Mouse (Mus musculus) inflammation-experienced regulatory T-cells, adult 6 months (primary cell): ENCODE data around the gene Wbp1l. TPM values are rescaled to one million over a fixed set of nuclear protein-coding genes. Genes with fewer than 3 reads are reported as not detected.

Experiments
- ATAC-seq: one replicate; pipeline ENCODE4 v1.8.0; 2017
- polyA plus RNA-seq, 3 experiments: library from polyadenylated mRNA; unstranded; fragments of 100-300 nt; shearing (Covaris generic); gene quantifications; one replicate each; pipeline ENCODE4 v1.2.1; 2017

The Wbp1l gene
- polyA plus RNA-seq, 3 experiments from 2014 or later, result 16.4 to 19.4 (median 16.5) TPM

DNA sequence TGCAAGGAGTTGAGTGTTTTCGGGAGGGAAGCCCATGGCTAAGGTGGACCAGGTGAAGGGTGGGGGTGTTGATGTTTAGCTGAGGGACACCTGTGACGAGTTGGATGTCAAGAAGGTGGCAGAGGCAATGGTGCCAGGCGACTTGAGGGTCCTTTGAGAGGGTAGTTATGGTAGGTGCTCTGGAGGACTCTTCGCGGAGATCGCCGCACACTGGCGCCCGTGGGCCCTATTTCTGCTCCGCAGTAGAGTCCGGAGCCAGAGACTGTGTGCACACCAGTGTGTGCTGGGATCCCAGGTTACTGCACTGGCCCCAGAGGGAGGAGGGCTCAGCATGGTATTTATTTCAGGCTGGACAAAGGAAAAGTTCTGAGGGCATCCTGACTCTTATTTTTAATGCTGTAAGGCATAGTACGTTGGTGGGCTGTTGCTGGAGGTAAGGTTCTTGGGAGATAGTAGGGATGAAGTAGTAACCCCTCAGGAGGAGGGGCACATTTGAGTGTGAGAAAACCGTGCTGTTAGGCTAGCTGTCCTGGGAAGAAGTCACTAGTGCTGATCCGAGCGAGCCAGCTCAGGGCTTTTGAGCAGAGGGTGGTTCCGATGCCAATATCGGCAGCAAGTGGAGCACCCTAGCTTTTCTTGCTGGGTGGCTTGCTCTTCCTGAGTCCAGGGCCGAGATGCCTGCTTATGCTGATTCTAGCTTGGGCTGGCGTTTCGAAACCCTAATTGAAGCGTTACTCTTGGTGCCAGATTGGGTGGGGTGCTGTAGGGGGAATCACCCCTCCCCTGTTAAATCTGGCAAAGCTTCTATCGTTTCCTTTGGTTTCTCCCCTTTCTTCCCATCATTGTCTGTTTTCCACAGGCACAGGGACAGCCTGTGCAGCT lies 732 bp downstream of the Wbp1l start:
- ATAC-seq, result no peak

DNA sequence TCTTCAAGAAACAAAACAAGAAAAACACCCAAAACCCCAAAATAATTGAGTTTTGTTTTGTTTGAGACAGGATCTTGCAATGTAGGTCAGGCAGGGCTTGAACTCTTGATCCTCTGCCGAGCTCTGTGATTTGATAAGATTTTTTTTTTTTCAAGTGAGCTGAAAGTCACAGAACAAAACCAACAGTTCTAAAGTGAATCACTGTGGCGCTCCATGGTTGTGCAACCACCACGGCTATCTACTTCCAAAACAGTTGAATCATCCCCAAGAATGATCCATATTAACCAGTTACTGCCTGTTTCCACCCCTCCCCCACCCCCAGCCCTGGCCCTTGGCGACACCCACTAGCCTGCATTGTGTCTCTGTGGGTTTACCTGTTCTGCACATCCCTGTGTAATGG lies 1.5 kb downstream of the Wbp1l start:
- ATAC-seq, result no peak

DNA sequence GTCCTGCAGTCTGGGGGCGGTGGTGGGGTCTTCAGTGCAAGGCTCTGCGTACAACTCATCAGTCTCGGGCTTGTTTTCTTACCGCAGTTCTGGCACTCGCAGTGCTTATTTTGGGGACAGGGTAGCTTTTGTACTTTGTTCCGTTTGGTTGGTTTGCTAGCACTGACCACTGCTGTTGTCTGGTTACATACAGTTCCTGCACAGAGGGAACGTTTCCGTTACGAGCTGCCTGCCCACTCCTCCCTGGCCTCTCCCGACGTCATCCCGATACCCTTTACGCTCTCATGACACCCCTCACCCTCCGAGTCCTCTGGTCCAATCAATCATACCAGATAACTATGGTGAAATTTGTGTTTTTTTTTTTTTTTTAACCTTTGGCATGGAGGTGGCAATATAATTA lies 2.6 kb downstream of the Wbp1l start:
- ATAC-seq, result no peak

DNA sequence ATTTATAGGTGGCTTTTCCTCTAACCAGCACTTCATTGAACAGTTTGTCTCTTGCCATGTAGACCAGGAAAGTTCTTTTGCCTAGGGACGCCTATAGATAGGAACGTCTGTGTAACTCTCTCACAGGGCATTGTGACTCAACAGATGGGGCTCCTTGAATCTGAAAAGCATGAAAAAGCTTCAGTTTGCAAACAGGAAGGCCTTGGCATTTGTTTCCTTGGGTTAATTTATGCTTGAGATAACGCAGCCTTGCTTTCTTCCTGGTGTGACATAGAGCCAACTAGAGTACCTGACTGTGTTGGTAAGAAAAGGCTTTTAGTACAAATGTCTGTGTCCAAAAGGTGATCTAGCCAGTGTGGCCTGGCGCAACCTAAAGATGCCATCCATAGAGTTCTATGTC lies 3.5 kb downstream of the Wbp1l start:
- no peak for ATAC-seq

DNA sequence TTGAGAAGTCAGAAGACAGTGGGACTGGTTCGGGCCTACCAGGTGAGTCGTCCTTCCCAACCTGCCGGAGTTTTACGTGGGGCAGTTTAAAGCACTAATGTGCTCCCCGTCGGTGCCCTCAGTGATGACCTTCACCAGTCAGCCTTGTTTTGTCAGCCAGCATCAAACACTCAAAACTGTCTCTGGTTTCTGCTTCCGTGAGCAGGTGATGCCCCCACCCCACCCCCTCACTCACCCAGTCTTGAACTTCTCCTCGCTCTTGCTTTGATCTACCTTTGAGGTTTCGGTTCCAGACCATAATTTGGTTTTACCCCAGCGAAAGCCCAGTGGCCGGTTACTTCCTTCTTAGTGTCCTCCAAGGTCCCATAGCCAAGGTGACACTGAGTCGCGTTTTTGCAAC lies 7.8 kb downstream of the Wbp1l start:
- ATAC-seq, result peak; percentile 43

DNA sequence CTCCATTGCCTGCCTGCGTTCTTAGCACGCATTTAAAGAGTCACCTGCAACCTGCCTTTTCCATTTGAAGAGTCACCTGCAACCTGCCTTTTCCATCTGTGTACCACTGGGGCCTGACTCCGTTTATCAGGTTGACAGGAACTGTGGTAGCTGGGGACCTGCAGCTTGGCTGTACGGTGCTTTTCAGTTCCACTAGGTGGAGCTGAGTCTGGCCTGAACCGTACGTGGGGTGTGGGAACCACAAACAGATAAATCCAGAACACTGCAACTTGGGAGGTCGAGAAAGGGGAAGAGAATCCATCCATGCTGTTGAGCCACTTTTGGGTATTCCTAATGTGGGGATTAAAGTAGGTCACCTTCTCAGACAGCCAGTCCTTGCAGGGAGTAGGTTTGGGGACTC lies 8.5 kb downstream of the Wbp1l start:
- ATAC-seq, result peak; percentile 63

DNA sequence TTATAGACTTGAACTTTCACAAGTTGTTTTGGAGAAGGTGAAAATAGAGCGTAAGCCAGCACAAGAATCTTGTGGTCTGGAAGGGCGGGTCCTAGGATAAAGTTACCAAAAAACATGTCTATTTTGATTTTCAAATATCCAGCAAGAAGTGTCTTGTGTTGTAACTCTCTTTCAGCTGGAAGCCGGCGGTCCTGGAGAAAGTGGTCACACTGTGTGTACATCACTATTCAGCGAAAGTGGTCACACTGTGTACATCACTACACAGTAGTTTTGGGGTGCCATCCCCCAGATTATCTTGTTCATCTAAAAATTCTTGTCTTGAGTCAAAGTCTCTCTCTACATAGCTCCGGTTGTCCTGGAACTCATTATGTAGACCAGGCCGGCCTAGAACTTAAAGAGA lies 9.3 kb downstream of the Wbp1l start:
- no peak for ATAC-seq

DNA sequence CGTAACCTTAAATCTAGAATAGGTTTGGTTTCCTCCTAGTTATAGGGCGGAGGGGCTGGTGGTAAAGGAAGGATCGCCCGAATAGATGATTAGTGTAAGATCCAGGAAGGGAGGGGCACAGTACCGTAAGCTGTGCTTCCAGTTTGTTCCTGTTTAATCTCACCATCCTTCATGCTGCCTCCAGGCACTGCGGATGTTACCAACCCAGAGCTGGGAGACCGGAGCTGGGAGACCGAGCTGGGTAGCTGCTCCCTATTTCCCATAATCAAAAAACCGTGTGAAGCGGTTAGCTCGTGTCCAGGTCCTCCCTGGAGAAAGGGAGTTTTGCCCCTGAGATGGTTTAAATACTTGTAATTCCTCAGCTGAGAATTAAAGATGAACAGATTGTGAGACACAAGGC lies 17.5 kb downstream of the Wbp1l start:
- no peak for ATAC-seq

DNA sequence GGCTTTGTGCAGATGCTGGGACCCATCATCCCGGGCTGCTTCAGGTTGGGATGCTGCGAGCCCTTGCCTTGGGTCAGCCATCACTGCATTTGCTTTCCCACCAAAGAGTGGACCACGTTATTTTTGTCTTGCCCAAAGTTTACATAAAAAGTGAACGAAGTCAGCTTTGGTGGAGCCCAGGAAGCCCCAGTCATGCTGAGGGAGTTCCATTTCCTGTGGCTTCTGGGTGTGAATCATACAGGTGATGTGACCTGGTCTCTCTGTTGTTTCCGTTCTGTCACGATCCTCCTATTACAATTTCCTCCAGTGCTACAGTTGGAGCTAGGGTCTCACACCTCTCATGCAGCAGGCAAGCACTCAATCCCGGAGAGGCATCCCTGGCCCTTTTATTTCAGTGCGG lies 18.5 kb downstream of the Wbp1l start:
- ATAC-seq, result peak; percentile 38

DNA sequence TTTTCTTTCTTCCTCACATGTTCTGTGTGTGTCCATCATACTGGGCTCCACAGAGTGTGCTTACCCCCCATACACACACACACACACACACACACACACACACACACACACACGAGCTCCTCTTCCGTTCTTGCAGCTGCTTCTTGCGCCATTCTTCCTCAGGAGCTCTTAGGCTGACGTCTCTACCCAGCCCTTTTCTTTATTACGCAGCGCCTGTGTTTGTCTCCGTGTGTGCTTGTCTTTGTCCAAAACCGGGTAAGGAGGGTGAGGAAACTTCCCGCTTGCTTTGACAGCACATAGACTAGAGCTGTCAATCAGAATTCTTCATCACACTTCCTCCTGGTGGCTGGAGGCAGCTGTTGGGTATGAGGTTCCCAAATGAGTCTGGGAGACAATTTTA lies 19.4 kb downstream of the Wbp1l start:
- ATAC-seq, result no peak

DNA sequence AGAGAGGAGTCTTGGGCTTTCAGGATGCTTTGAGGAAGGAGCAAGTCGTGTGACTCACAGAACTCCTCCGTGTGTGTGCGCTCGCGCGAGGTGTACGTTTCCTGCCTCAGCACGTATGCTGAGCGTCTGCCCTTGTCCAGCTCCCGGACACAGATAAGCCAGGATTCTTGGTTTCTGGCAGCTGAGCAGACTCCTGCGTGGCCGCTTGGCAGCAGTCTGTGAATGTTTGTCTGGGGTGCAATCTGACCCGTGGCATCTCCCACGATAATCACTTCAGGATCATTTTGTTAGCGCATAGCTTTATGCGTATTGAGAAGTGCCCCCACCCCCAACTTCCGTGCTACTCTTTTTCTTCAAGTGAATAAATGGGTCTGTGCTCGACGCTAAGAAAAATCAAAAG lies 20.1 kb downstream of the Wbp1l start:
- no peak for ATAC-seq

DNA sequence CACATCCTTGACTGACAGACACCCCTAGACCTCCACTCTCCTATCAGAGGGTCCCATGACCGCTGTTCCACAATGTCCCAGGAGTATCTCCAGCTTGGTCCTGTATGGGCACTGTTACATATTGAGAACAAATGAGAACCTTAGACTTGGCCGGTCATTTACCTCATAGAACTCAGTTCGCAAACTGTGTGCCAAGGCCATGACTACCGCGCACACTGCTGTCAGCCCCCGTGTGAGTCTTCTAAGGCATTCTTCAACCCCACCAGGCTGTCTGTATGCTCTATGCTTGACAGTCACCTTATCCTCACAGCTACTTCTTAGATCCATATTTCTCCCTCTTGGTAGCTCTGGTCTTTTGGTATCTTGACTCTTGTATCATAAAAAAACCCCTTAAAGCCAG lies 20.6 kb downstream of the Wbp1l start:
- no peak for ATAC-seq

DNA sequence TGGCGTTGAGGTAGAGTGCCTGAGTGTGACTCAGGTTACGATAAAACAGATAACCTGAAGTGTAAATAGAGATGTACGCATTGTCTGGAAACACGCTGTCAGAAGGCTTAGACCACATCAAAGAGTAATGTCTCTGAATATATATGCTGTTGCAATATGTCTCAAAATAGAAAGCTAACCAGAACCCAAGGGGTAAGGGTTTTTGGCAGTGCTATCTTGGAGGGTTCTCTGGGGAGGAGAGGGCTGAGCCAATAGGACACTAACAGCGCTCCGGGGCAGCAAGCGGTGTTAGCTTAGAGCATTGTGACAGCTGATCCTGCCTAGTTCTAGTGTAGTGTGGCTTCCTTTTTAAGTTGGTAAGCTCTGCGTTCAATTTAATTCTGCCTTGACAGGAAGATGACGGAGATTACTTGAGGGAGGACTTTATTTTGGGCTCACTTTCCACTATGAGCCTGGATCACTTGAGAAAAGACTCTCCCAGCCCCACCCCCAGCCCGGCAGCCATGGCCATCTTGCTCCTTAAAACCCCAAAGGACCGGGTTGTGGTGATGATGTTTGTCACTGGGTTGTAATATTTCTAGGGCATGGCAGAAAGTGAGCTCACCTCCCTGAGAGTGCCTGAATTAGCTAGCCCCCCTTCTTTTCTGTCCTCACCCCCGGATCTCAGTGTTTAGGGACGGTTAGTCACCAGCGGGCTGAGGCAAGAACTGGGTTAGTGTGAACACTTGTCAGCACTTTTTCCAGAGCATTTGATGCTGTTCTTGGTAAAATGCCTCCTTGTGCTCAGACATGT lies 21.3 kb downstream of the Wbp1l start:
- peak; percentile 87 for ATAC-seq

DNA sequence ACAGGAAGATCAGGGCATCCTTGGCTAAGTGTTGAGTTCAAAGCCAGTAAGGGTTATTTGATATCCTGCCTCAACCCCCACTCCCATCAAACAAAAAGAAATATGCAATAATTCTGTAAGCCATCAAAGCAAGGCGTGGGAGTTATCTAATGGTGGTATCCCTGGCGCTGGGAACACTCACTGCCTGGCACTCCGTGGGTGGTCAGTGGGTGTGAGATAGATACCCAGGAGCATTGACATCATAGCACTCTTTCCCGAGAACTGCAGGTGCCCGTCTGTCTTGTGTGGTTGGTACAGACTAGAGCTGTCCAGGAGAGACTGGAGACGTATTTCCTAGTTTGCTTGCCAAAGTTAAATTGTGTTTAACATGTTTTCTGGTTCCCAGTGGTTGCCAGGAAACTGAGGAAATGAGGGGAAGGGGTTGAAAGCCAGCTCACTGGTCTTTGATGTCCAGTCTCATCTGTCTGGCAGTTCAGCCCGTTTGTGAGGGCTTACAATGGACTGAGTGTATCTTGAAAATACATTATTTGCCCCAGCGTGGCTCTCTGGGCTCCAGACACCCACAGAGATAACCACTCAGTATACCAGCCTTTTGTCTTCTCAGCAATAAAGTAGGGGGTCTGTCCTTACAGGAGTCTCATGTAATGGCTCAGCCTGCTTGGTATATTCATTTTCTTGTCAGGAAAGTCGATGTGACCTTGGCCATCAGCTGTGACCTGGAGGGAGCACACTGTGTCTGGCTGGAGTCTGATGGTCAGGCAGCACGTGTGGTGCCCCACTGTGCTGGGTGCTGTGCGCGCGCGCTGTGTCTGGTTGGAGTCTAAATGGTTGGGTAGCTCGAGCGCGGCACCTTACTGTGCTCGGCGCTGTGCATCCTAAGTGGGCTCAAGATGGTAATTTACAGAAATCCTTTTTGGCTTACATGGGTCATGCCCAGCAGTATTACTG lies 22.6 kb downstream of the Wbp1l start:
- ATAC-seq, result no peak

DNA sequence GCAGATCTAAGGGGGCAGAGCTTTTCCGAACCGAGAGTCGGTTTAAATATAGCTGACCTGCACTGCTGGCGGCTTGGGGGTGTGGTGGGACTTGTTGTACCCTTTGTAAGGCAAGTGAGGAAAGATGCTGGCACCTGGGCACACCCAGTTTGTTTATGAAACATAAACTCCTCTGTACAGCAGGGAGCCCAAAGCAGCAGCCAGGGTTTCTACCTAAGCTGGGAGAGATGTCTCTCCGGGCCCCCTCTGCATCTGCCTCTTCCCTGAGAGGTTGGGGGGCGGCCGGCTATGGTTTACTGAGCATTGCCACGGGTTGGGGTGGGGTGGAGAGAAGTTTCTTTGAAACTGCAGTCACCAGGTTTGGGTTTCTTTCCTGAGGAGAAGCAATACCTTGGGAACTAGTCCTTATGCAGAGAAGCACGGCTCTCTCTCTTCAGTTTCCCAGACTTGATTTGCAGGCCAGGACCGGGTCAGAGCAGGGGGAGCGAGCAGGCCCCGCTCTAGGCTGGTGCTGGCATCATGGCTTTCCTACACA lies 23.8 kb downstream of the Wbp1l start:
- ATAC-seq, result no peak

DNA sequence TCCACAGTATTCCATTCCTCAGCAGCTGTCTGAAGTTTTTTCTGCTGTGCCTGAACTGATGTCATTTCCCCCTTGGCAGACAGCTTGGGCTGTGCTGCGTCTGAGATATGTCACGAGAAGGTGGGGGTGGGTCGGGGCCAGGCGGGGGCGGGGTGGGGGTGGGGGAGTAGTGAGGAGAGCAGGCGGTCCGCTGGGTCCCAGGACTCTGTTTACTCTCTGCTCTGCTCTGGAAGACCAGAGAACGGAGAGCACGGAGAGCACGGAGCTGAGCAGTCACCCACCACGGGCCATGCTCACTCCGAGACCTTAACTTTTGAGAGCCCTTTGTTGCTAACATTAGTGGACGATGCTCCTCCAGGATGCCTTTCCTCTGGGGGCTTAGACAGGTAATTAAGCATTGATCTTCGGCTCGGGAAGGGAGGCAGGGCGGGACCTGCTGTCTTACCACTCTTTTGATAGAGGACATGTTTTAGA lies 24.3 kb downstream of the Wbp1l start:
- ATAC-seq, result no peak

DNA sequence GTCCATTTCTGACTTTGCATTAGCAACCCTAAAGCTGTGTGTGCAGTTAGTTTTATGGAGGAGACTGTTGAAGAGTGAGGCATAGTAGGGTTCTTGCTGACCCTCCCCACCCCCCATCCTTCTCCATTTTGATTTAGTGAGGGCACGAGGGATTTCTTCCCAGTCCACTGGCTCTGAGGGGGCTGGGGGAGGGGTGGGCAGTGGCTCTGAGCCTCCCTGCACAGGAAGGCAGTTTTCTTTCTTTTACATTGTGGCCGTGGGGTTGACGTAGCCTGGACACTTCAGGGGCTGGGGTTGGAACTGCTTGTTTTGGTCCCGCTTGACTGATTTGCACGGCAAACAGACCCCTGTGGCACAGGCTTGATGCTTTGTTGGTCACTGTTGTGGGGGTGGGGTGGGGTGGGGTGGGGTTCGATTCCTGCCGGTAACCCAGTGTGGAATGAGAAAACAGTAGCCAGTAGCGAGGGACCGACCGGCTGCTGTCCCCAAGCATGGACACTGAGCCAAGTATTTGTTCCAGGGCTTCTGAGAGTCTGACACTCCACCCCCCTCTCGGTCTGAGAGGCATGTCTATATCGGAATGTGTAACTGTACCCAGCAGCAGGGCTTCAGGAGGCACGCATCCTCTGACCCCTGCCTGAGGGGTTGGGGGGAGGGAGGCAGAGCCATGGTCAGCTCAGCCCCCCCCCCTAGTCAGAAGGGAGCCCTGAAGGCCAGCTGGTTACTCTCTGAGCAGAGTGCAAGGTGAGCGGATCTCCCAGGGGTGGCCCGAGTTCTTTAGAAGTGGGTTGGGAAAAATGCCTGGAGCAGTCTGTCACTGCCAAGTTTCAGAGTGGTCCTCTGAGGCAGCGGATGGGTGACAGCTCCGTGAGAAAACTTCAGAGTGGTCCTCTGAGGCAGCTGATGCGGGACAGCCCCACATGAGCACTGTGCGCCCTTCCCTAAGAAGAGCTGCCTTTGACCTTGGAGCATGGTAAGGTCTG lies 25.2 kb downstream of the Wbp1l start:
- ATAC-seq, result no peak

DNA sequence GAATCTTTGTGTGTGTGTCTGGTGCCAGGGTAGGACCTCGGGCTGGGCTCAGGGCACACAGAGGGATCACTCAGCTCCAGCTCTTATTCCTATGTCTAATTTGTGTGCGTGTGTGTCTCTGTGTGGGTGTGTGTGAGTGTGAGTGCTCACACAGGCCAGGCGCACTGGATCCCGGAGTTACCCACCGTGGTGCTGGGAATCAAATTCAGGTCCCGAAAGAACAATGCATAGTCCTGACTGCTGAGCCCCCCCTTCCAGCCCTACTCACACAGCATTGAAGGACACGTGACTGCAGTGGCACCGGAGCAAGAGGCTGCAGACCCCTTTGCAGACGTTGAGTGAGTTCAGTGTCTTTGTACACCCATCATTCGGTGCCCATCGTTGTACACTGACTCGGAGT lies 26.1 kb downstream of the Wbp1l start:
- no peak for ATAC-seq

DNA sequence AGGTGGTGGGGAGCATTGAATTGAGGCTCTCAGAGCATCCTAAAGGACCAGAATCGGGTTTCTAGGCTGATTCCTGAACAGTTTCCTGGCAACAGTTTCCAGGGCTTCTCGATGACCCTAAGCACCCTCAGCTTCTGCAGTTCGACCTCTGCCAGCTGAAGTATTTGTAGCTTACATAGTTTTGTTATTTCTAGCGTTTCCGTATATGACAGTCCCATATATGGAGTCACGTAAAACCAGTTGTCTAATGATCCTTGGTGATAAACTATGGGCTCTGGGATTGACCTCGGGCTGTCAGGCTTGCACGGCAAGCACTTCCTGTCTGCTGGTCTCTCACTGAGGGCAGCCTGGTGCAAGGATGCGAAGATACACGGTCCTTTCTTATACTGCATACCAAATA lies 26.6 kb downstream of the Wbp1l start:
- ATAC-seq, result no peak

DNA sequence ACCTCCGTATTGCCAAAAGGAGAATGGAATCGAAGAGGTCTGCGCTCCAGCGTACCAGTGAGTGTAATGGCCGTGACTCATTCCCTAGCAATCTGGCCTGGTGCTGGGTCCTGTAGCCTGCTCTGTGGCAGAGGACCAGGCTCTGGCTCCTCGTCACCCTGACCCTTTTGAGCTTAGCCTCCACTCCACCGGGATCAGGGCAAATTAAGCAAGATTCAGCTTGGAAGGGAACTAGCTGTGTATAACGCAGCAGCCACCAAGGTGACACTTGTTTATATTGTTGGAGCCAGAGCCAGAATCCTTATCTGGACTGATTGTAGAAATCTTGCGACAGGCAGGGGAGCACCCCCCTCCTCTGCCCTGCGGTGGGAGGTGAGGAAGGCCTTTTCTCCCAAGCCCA lies 29.5 kb downstream of the Wbp1l start:
- no peak for ATAC-seq

DNA sequence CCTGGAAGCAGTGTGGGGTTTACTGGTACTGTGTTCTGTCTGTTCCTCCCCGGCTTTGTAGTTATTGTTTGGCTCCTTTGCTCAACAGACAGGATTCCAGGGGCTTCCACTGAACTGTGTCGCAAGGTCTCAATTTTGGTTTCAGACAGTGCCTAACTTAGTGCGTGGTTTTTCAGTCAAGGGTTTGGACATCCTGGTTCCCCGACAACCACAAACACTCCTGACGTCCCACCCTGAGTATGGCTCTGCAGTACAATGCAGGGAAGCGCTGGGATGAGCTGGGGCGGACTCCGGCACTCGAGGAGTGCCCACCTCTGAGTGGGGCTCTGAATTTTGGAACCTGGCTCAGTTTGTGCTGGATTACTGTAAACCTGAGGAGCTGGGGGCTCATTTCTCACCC lies 30.9 kb downstream of the Wbp1l start:
- no peak for ATAC-seq
